Mouse (Mus musculus) heart, embryonic 15.5 days (tissue): Measurements from ENCODE around the gene Suv39h2. TPM values are rescaled to one million over a fixed set of nuclear protein-coding genes. Genes with fewer than 3 reads are reported as not detected.

ENCODE experiments used
- ATAC-seq: fragments of 200-750 bp; cut with Nextera tagmentation; replicated peaks from 2 replicates; pipeline ENCODE4 v1.8.0; 2017; ENCODE audit warnings: low read depth, moderate TSS enrichment; ENCODE audit not compliant: insufficient number of reproducible peaks, insufficient read depth, low FRiP score
- H3K27ac ChIP-seq: fragments of 300-500 bp; sonication (generic); 2 replicates; pipeline ENCODE4 v1.5.1; 2015; ENCODE audit warnings: mild to moderate bottlenecking, inconsistent platforms
- H3K27me3 ChIP-seq: fragments of 300-500 bp; sonication (generic); 2 replicates; pipeline ENCODE4 v1.6.1; 2015; ENCODE audit warnings: inconsistent platforms
- H3K36me3 ChIP-seq: fragments of 300-500 bp; sonication (generic); 2 replicates; pipeline ENCODE4 v1.6.1; 2015; ENCODE audit warnings: mild to moderate bottlenecking, inconsistent platforms
- H3K4me1 ChIP-seq: fragments of 300-500 bp; sonication (generic); replicated peaks from 2 replicates; pipeline ENCODE4 v1.6.1; 2015; ENCODE audit warnings: inconsistent platforms
- H3K4me2 ChIP-seq: fragments of 300-500 bp; sonication (generic); 2 replicates; pipeline ENCODE4 v1.6.1; 2015; ENCODE audit warnings: inconsistent platforms, mild to moderate bottlenecking, moderate library complexity
- H3K4me3 ChIP-seq: fragments of 300-500 bp; sonication (generic); 2 replicates; pipeline ENCODE4 v1.5.1; 2015; ENCODE audit warnings: mild to moderate bottlenecking, inconsistent platforms
- H3K9ac ChIP-seq: fragments of 300-500 bp; sonication (generic); 2 replicates; pipeline ENCODE4 v1.6.1; 2015; ENCODE audit warnings: mild to moderate bottlenecking, inconsistent platforms
- H3K9me3 ChIP-seq: fragments of 300-500 bp; sonication (generic); replicated peaks from 2 replicates; pipeline ENCODE4 v1.6.1; 2016; ENCODE audit warnings: inconsistent platforms
- WGBS: fragments of 180-500 bp; shearing (Covaris S2); methylation state at CpG from one replicate; pipeline ENCODE4 v1.1.7; 2015; ENCODE audit warnings: mixed read lengths; 5-methylcytosine and 5-hydroxymethylcytosine counted together
- polyA plus RNA-seq: library from polyadenylated mRNA; unstranded; fragments of >200 nt; fragmentation: Nextera tagmentation; extraction: Ambion mirVana; gene quantifications from 2 replicates; pipeline ENCODE4 v1.2.1, GENCODE M21; 2015

The Suv39h2 gene
- polyA plus RNA-seq, result 5.3 and 7.0 TPM in 2 replicates

GRCm38 (mm10) chr2:3474861-3475283 is at the start of gene Suv39h2:
Suv39h2 (minus strand) TSS chr2:3475031.
- H3K27ac ChIP-seq, result peak within 1 kb of the TSS; percentile 93
- H3K9me3 ChIP-seq, result no peaks in the 10 kb centered on the region
- H3K4me3 ChIP-seq, result peak within 1 kb of the TSS; percentile 100
- H3K27me3 ChIP-seq, result no peaks in the 10 kb centered on the region
- peaks cover 10% of the 10 kb centered on the region; the same call in 1 of the 2 replicates for H3K4me1 ChIP-seq
- H3K9ac ChIP-seq, result peak within 1 kb of the TSS; percentile 92
- H3K4me2 ChIP-seq, result peak within 1 kb of the TSS; percentile 89
- ATAC-seq, result peak; percentile 99
- under 1% methylated on average over 42 of the region's 42 CpGs for WGBS
- H3K36me3 ChIP-seq, result no peaks in the 10 kb centered on the region

- Histone ChIP-seq H3K4me1 (no peaks in the 10 kb centered on the region), H3K36me3 (no peaks in the 10 kb centered on the region), H3K27me3 (no peaks in the 10 kb centered on the region), H3K27ac (no peak overlapping the region), H3K9me3 (no peaks in the 10 kb centered on the region), H3K4me3 (no peak overlapping the region), H3K4me2 (no peak overlapping the region), H3K9ac (no peak overlapping the region)
- whole genome bisulfite sequencing, result 75% methylated on average over 4 of the region's 4 CpGs
- no peak for ATAC-seq
These were observed 47.7 kb upstream of the Suv39h2 start for GRCm38 (mm10) chr2:3522558-3522957.

GRCm38 (mm10) chr2:3512552-3513454 is 38.0 kb upstream of the Suv39h2 start, which contains the start of the genes Gm45902, Hspa14 and Cdnf:
Gm45902 (minus strand) TSS chr2:3512790.
Hspa14 (minus strand) TSS chr2:3512814.
Cdnf (plus strand) TSS chr2:3513030.
- under 1% methylated on average over 60 of the region's 60 CpGs for WGBS
- ATAC-seq, result peak; percentile 100
- H3K4me1 ChIP-seq, result peaks cover 15% of the 10 kb centered on the region
- peak within 1 kb of the TSS; percentile 86 for H3K4me2 ChIP-seq
- H3K9me3 ChIP-seq, result no peaks in the 10 kb centered on the region
- peak within 1 kb of the TSS; percentile 77 for H3K4me3 ChIP-seq
- peak within 1 kb of the TSS; percentile 85 for H3K27ac ChIP-seq
- peak within 1 kb of the TSS; percentile 78 for H3K9ac ChIP-seq
- H3K27me3 ChIP-seq, result no peaks in the 10 kb centered on the region
- peaks cover 25% of the 10 kb centered on the region for H3K36me3 ChIP-seq

GRCm38 (mm10) chr2:3512076-3512475 is 37.2 kb upstream of the Suv39h2 start:
- WGBS, result under 1% methylated on average over 15 of the region's 15 CpGs
- no peak for ATAC-seq

GRCm38 (mm10) chr2:3500886-3501285 is 26.1 kb upstream of the Suv39h2 start:
- no peaks in the 10 kb centered on the region for H3K27me3 ChIP-seq
- no peaks in the 10 kb centered on the region for H3K9me3 ChIP-seq
- H3K4me3 ChIP-seq, result no peak overlapping the region
- peaks cover 51% of the 10 kb centered on the region for H3K36me3 ChIP-seq
- ATAC-seq, result no peak
- WGBS, result 93% methylated on average over 5 of the region's 5 CpGs
- no peaks in the 10 kb centered on the region for H3K4me1 ChIP-seq
- no peak overlapping the region for H3K27ac ChIP-seq
- H3K4me2 ChIP-seq, result no peak overlapping the region
- no peak overlapping the region for H3K9ac ChIP-seq

More at GRCm38 (mm10) chr2:3512076-3512475, 37.2 kb upstream of the Suv39h2 start:
- Histone ChIP-seq H3K4me1 (peaks cover 15% of the 10 kb centered on the region), H3K4me2 (peak overlapping the region; percentile 86), H3K9me3 (no peaks in the 10 kb centered on the region), H3K27me3 (no peaks in the 10 kb centered on the region), H3K4me3 (peak overlapping the region; percentile 77), H3K36me3 (peaks cover 27% of the 10 kb centered on the region), H3K9ac (peak overlapping the region; percentile 73), H3K27ac (peak overlapping the region; percentile 83)

- no peaks in the 10 kb centered on the region for H3K27me3 ChIP-seq
- no peak overlapping the region for H3K27ac ChIP-seq
- H3K4me3 ChIP-seq, result no peak overlapping the region
- H3K4me1 ChIP-seq, result no peaks in the 10 kb centered on the region
- peaks cover 51% of the 10 kb centered on the region for H3K36me3 ChIP-seq
- 82% methylated on average over 6 of the region's 6 CpGs for WGBS
- no peaks in the 10 kb centered on the region for H3K9me3 ChIP-seq
- no peak overlapping the region for H3K4me2 ChIP-seq
- ATAC-seq, result no peak
- H3K9ac ChIP-seq, result no peak overlapping the region
These were observed 24.7 kb upstream of the Suv39h2 start for GRCm38 (mm10) chr2:3499543-3499942.

GRCm38 (mm10) chr2:3493833-3494409 is 19.1 kb upstream of the Suv39h2 start:
- 85% methylated on average over 3 of the region's 3 CpGs for WGBS

GRCm38 (mm10) chr2:3489816-3490215 is 15.0 kb upstream of the Suv39h2 start:
- no peak overlapping the region for H3K9ac ChIP-seq

More at GRCm38 (mm10) chr2:3493833-3494409, 19.1 kb upstream of the Suv39h2 start:
- ATAC-seq, result no peak
- H3K9me3 ChIP-seq, result no peaks in the 10 kb centered on the region
- H3K4me1 ChIP-seq, result no peaks in the 10 kb centered on the region
- H3K36me3 ChIP-seq, result peaks cover 61% of the 10 kb centered on the region
- H3K4me2 ChIP-seq, result no peak overlapping the region
- no peak overlapping the region for H3K4me3 ChIP-seq
- H3K27me3 ChIP-seq, result no peaks in the 10 kb centered on the region
- H3K27ac ChIP-seq, result no peak overlapping the region
- H3K9ac ChIP-seq, result no peak overlapping the region

GRCm38 (mm10) chr2:3480239-3480638 is 5.4 kb upstream of the Suv39h2 start:
- 0 out of 2 replicates have a peak, but pooled peaks cover 5% of the 10 kb centered on the region for H3K4me1 ChIP-seq
- H3K27me3 ChIP-seq, result no peaks in the 10 kb centered on the region
- H3K4me2 ChIP-seq, result no peak overlapping the region
- no peak for ATAC-seq
- H3K36me3 ChIP-seq, result no peaks in the 10 kb centered on the region
- H3K9me3 ChIP-seq, result no peaks in the 10 kb centered on the region
- H3K9ac ChIP-seq, result no peak overlapping the region
- H3K4me3 ChIP-seq, result no peak overlapping the region
- 80% methylated on average over 3 of the region's 3 CpGs for WGBS
- H3K27ac ChIP-seq, result no peak overlapping the region

More at GRCm38 (mm10) chr2:3489816-3490215, 15.0 kb upstream of the Suv39h2 start:
- H3K27me3 ChIP-seq, result no peaks in the 10 kb centered on the region
- H3K9me3 ChIP-seq, result no peaks in the 10 kb centered on the region
- H3K27ac ChIP-seq, result no peak overlapping the region
- ATAC-seq, result no peak
- H3K36me3 ChIP-seq, result peaks cover 36% of the 10 kb centered on the region
- no peak overlapping the region for H3K4me3 ChIP-seq
- WGBS, result 91% methylated on average over 3 of the region's 3 CpGs
- no peaks in the 10 kb centered on the region for H3K4me1 ChIP-seq
- no peak overlapping the region for H3K4me2 ChIP-seq

GRCm38 (mm10) chr2:3475746-3476251 is 968 bp upstream of the Suv39h2 start:
- no peak overlapping the region for H3K9ac ChIP-seq
- no peak overlapping the region for H3K27ac ChIP-seq
- H3K36me3 ChIP-seq, result no peaks in the 10 kb centered on the region
- peaks cover 10% of the 10 kb centered on the region; the same call in 1 of the 2 replicates for H3K4me1 ChIP-seq
- no peaks in the 10 kb centered on the region for H3K27me3 ChIP-seq
- 59% methylated on average over 3 of the region's 3 CpGs for WGBS
- H3K4me2 ChIP-seq, result peak overlapping the region; percentile 89
- H3K9me3 ChIP-seq, result no peaks in the 10 kb centered on the region
- ATAC-seq, result no peak
- H3K4me3 ChIP-seq, result peak overlapping the region; percentile 100

- Histone ChIP-seq H3K9ac (peak overlapping the region; percentile 92), H3K4me3 (peak overlapping the region; percentile 100), H3K27me3 (no peaks in the 10 kb centered on the region), H3K9me3 (no peaks in the 10 kb centered on the region), H3K4me1 (peaks cover 10% of the 10 kb centered on the region; the same call in 1 of the 2 replicates), H3K36me3 (no peaks in the 10 kb centered on the region), H3K4me2 (peak overlapping the region; percentile 89), H3K27ac (peak overlapping the region; percentile 93)
- ATAC-seq, result peak; percentile 65
- WGBS, result under 1% methylated on average over 46 of the region's 46 CpGs
These were observed 448 bp downstream of the Suv39h2 start for GRCm38 (mm10) chr2:3474361-3474805.
